Mouse (Mus musculus): ENCODE data around the gene Slc35e3. TPM values are rescaled to one million over a fixed set of nuclear protein-coding genes. Genes with fewer than 3 reads are reported as not detected.

The Slc35e3 gene
- total and polyA plus RNA-seq, 2 experiments from 2014 or later = 24.4 to 31.0 TPM

DNA sequence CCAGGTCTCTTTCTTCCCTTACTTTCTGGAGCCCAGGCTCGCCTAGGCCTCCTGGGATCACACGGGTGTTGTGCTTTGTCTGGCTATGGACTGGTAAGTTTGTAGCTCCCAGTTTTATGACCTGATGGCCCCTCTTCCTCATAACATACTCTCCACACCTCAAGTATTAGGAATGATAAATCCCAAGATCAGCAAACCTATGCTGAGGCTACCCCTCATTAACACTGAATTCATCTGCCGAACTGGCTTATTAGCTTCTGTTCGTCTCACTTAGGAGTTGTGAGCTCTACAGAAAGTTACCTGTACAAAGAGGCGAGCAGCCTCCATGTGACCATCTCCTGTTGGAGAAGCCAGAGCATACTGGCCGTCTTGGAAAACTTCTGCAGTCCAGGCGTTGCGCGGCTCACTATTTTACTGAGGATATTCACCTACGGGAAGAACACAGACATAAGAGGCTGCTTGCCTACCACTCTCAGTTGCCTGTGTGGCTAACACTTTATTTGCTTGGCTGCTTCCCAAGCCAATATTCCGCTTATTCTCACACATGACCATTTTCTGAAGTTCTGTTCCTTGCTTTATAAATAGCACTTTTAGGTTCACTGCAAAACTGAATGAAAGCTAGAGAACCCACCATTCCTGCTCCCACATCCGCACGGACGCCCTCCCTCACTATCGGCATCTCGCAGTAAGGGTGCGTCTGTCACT lies 35.0 kb upstream of the Slc35e3 start:
- ATAC-seq (ENCODE audit: low FRiP score) (no peak), DNase-seq (ENCODE audit: low spot score) (no peak)
- WGBS = 96% methylated on average over 17 of the region's 17 CpGs
- Histone ChIP-seq H3K4me2 (ENCODE audit: low read depth, low read length, poor library complexity, severe bottlenecking) (no peak overlapping the region), H3K27me3 (ENCODE audit: insufficient read depth, low read length) (no peaks in the 10 kb centered on the region), H3K4me3 (ENCODE audit: low read depth, low read length) (no peak overlapping the region), H3K27ac (ENCODE audit: low read depth, low read length) (no peak overlapping the region), H3K36me3 (ENCODE audit: insufficient read depth, low read length) (peaks cover 47% of the 10 kb centered on the region), H3K4me1 (ENCODE audit: insufficient read depth, low read length) (no peaks in the 10 kb centered on the region), H3K9ac (replicated peaks; ENCODE audit: low read length, poor library complexity, severe bottlenecking) (no peak overlapping the region), H3K9me3 (ENCODE audit: low read length) (no peaks in the 10 kb centered on the region)
- no peak for TF ChIP-seq CTCF (IDR thresholded peaks at IDR 0.05)

DNA sequence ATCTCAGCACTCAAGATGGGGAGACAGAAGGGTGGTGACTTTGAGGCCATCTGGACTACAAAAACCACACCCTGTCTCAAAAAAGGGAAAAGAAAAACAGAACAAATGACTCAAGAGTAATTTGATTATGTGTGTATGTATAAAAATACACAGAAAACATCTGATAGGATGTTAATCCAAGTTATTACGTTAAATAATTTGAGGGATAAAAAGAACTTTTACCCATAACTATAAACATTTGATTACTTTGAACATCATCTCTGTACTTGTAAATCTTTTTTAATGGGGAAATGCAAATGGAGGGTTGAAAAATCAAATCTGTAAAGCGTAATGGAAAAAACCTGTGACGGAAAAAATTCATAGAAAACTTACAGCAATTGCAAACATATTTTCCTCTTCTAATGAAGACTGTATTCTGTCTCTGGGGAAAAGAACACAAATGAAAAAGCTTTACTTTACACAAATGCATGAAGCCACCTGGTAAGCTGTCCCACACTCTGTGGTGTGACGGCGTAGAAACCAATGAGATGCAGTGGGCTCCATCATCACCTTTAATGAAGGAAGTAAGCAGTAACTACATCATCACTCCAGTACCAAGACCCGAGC lies 34.2 kb upstream of the Slc35e3 start:
- TF ChIP-seq CTCF (IDR thresholded peaks at IDR 0.05) = no peak
- Histone ChIP-seq H3K4me3 (ENCODE audit: low read depth, low read length) (no peak overlapping the region), H3K4me2 (ENCODE audit: low read depth, low read length, poor library complexity, severe bottlenecking) (no peak overlapping the region), H3K4me1 (ENCODE audit: insufficient read depth, low read length) (no peaks in the 10 kb centered on the region), H3K9ac (replicated peaks; ENCODE audit: low read length, poor library complexity, severe bottlenecking) (no peak overlapping the region), H3K27me3 (ENCODE audit: insufficient read depth, low read length) (no peaks in the 10 kb centered on the region), H3K9me3 (ENCODE audit: low read length) (no peaks in the 10 kb centered on the region), H3K36me3 (ENCODE audit: insufficient read depth, low read length) (peaks cover 51% of the 10 kb centered on the region), H3K27ac (ENCODE audit: low read depth, low read length) (no peak overlapping the region)
- no peak for DNase-seq (ENCODE audit: low spot score)
- no peak for ATAC-seq (ENCODE audit: low FRiP score)
- WGBS = 95% methylated on average over 6 of the region's 6 CpGs

DNA sequence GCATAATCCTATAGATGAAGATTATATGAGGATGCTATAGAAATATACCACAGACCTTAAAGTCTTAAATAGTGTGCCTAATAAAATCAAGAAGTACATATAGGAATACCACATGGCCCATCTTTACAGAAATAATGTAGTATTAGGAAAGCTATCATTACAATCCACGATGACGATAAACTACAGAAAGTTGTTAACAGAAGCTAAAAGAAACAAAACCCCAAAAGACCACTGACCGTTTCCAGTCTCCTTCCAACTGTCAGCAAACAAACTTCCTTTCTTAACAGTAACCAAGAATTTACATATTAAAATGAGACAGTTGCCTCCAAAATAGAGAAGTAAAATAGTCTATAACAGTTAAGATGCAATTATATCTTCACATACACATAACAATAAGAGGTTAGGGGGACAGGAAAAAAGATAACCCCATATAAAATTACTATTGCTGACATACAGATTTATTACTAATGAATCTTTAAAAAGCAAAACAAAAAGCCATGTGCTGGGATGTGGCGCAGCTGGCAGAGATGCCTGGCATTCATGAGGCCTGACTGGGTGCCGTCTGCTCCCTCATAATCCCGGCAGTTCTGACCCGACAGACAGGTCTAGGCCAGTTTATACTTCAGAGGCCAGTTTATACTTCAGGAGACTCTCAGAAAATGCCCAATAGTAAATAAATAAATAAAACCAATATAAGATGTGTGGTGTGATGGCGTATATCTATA lies 33.6 kb upstream of the Slc35e3 start:
- no peaks in the 10 kb centered on the region for H3K27me3 ChIP-seq (ENCODE audit: insufficient read depth, low read length)
- H3K4me3 ChIP-seq (ENCODE audit: low read depth, low read length) = no peak overlapping the region
- ATAC-seq (ENCODE audit: low FRiP score) (no peak), DNase-seq (ENCODE audit: low spot score) (no peak)
- H3K9me3 ChIP-seq (ENCODE audit: low read length) = no peaks in the 10 kb centered on the region
- peaks cover 53% of the 10 kb centered on the region for H3K36me3 ChIP-seq (ENCODE audit: insufficient read depth, low read length)
- 92% methylated on average over 8 of the region's 8 CpGs for WGBS
- no peak overlapping the region for H3K4me2 ChIP-seq (ENCODE audit: low read depth, low read length, poor library complexity, severe bottlenecking)
- no peak for TF ChIP-seq CTCF (IDR thresholded peaks at IDR 0.05)
- H3K9ac ChIP-seq (replicated peaks; ENCODE audit: low read length, poor library complexity, severe bottlenecking) = no peak overlapping the region
- H3K27ac ChIP-seq (ENCODE audit: low read depth, low read length) = no peak overlapping the region
- no peaks in the 10 kb centered on the region for H3K4me1 ChIP-seq (ENCODE audit: insufficient read depth, low read length)

DNA sequence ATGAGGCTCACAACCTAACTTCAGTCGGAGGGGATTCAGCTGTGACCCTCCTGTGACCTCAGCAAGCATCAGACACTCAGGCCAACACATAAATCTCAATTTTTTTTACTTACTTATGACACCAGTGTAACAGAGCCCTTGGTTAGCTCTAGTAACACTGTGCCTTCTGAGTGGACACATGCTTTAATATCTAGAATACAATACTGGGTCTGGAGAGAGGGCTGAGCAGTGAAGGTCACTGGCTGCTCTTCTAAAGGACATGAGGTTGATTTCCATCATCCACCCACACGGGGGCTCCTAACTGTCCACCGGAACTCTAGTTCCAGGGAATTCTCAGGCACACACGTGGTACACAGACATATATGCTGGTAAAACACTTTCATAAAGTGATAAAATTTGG lies 32.8 kb upstream of the Slc35e3 start:
- Histone ChIP-seq H3K4me1 (ENCODE audit: insufficient read depth, low read length) (no peaks in the 10 kb centered on the region), H3K9ac (replicated peaks; ENCODE audit: low read length, poor library complexity, severe bottlenecking) (no peak overlapping the region), H3K27me3 (ENCODE audit: insufficient read depth, low read length) (no peaks in the 10 kb centered on the region), H3K9me3 (ENCODE audit: low read length) (no peaks in the 10 kb centered on the region), H3K27ac (ENCODE audit: low read depth, low read length) (no peak overlapping the region), H3K4me3 (ENCODE audit: low read depth, low read length) (no peak overlapping the region), H3K4me2 (ENCODE audit: low read depth, low read length, poor library complexity, severe bottlenecking) (no peak overlapping the region), H3K36me3 (ENCODE audit: insufficient read depth, low read length) (peaks cover 59% of the 10 kb centered on the region)
- WGBS = 96% methylated on average over 4 of the region's 4 CpGs
- no peak for DNase-seq (ENCODE audit: low spot score)
- no peak for ATAC-seq (ENCODE audit: low FRiP score)
- no peak for TF ChIP-seq CTCF (IDR thresholded peaks at IDR 0.05)

DNA sequence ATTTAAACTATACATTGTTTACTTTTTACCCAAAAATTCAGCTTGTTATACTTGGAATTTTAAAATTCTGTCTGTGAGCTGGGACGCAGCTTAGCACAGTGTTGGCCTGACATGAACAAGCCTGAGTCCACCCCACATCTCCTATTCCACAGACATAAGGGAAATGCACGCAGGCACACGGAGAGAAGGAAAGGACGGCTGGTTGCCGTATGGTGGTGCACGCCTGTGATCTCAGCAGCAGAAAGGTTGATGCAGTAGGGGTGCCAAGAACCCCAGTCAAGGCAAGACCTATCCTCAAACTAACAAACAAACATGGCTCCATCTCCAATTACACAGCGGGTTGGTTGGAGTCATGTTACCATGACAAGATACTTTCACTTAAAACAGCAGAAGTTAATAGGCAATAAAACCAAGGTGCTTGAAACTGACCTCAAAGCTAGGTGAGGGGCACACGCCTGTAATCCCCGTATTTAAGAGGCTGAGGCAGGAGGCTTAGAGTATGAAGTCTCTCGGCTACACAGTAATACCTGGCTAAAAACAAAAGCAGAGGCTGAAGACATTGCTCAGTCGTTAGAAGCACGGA lies 32.3 kb upstream of the Slc35e3 start:
- Histone ChIP-seq H3K9ac (replicated peaks; ENCODE audit: low read length, poor library complexity, severe bottlenecking) (no peak overlapping the region), H3K4me3 (ENCODE audit: low read depth, low read length) (no peak overlapping the region), H3K27me3 (ENCODE audit: insufficient read depth, low read length) (no peaks in the 10 kb centered on the region), H3K36me3 (ENCODE audit: insufficient read depth, low read length) (peaks cover 58% of the 10 kb centered on the region), H3K4me2 (ENCODE audit: low read depth, low read length, poor library complexity, severe bottlenecking) (no peak overlapping the region), H3K4me1 (ENCODE audit: insufficient read depth, low read length) (no peaks in the 10 kb centered on the region), H3K9me3 (ENCODE audit: low read length) (no peaks in the 10 kb centered on the region), H3K27ac (ENCODE audit: low read depth, low read length) (no peak overlapping the region)
- TF ChIP-seq CTCF (IDR thresholded peaks at IDR 0.05) = no peak
- WGBS = 94% methylated on average over 12 of the region's 12 CpGs
- DNase-seq (ENCODE audit: low spot score) = no peak
- no peak for ATAC-seq (ENCODE audit: low FRiP score)
